Mouse (Mus musculus) limb, embryonic 12.5 days (tissue): ENCODE results near the gene Gm3239. TPM values are rescaled to one million over a fixed set of nuclear protein-coding genes. Genes with fewer than 3 reads are reported as not detected.
"Not testable (repeated sequence)": the region's sequence is repeated elsewhere in the genome, so short reads cannot be mapped to it uniquely, and the experiment has no call there.

ENCODE experiments used
- ATAC-seq: fragments of 200-750 bp; cut with Nextera tagmentation; 2 replicates; pipeline ENCODE4 v1.8.0; 2017; ENCODE audit warnings: low read depth, moderate TSS enrichment; ENCODE audit not compliant: insufficient number of reproducible peaks, insufficient read depth, low FRiP score, low TSS enrichment
- H3K27ac ChIP-seq: fragments of 300-500 bp; sonication (generic); 2 replicates; pipeline ENCODE4 v1.5.1; 2016; ENCODE audit warnings: mild to moderate bottlenecking, moderate library complexity
- H3K27me3 ChIP-seq: fragments of 300-500 bp; sonication (generic); 2 replicates; pipeline ENCODE4 v1.6.1; 2016; ENCODE audit warnings: mild to moderate bottlenecking, moderate library complexity
- H3K36me3 ChIP-seq: fragments of 300-500 bp; sonication (generic); 2 replicates; pipeline ENCODE4 v1.6.1; 2016; ENCODE audit warnings: mild to moderate bottlenecking, moderate library complexity
- H3K4me1 ChIP-seq: fragments of 300-500 bp; sonication (generic); replicated peaks from 2 replicates; pipeline ENCODE4 v1.6.1; 2016
- H3K4me2 ChIP-seq: fragments of 300-500 bp; sonication (generic); 2 replicates; pipeline ENCODE4 v1.6.1; 2016; ENCODE audit warnings: mild to moderate bottlenecking, moderate library complexity
- H3K4me3 ChIP-seq: fragments of 300-500 bp; sonication (generic); replicated peaks from 2 replicates; pipeline ENCODE4 v1.5.1; 2016; ENCODE audit warnings: mild to moderate bottlenecking
- H3K9ac ChIP-seq: fragments of 300-500 bp; sonication (generic); replicated peaks from 2 replicates; pipeline ENCODE4 v1.6.1; 2016; ENCODE audit warnings: mild to moderate bottlenecking, moderate library complexity
- H3K9me3 ChIP-seq: fragments of 300-500 bp; sonication (generic); 2 replicates; pipeline ENCODE4 v1.6.1; 2016; ENCODE audit warnings: mild to moderate bottlenecking, moderate library complexity
- WGBS: fragments of 180-500 bp; shearing (Covaris S2); methylation state at CpG from one replicate; pipeline ENCODE4 v1.1.7; 2016; 5-methylcytosine and 5-hydroxymethylcytosine counted together
- polyA plus RNA-seq: library from polyadenylated mRNA; unstranded; fragments of >200 nt; fragmentation: Nextera tagmentation; extraction: Ambion mirVana; gene quantifications from 2 replicates; pipeline ENCODE4 v1.2.1, GENCODE M21; 2016

Gm3239 gene
- polyA plus RNA-seq = not detected in 2 replicates

GRCm38 (mm10) chr14:4663892-4664291 lies at the start of gene Gm3239:
TSS of gene Gm3239 (plus strand) at chr14:4664192.
- not testable (repeated sequence) for H3K4me2 ChIP-seq, H3K4me3 ChIP-seq, H3K9me3 ChIP-seq, H3K27me3 ChIP-seq, H3K36me3 ChIP-seq, H3K4me1 ChIP-seq, H3K9ac ChIP-seq, ATAC-seq, H3K27ac ChIP-seq
- no CpG with 5 or more reads among the region's 2 CpGs for WGBS

DNA sequence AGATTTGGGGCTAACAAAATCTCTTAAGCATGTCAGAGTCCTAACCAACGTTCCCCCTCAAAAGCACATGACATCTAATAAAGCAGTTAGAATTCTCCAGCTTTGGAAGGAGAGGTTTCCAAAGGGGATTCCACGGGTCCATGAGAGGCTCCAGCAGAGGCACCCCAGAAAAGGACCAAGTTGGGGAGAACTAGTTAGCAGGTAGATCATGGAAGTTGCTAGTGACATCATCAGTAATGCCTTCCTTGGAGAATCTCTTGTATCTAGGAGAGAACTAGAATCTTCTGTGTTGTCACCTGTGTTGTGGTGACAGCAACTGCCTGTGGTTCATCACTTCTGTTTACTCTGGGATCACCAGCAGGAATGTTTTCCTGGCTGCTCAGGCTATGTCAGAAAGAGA lies 31.9 kb upstream of the Gm3239 start, which contains the start of gene Gm8159:
Gene Gm8159 (plus strand): TSS at position 301 of the 400 bp plus-strand sequence.
- ATAC-seq, H3K9me3 ChIP-seq: not testable (repeated sequence)
- no CpG with 5 or more reads among the region's 2 CpGs for WGBS

GRCm38 (mm10) chr14:4649309-4649708 lies 14.7 kb upstream of the Gm3239 start:
- Histone ChIP-seq H3K4me2 (peak overlapping the region; percentile 56), H3K4me3 (peak overlapping the region; percentile 32)
- H3K9ac ChIP-seq, H3K27ac ChIP-seq, H3K9me3 ChIP-seq, H3K36me3 ChIP-seq, ATAC-seq, H3K4me1 ChIP-seq, H3K27me3 ChIP-seq: not testable (repeated sequence)
- 3% methylated on average over 17 of the region's 18 CpGs for WGBS

More for the DNA sequence above, 31.9 kb upstream of the Gm3239 start, which contains the start of gene Gm8159:
- not testable (repeated sequence) for H3K36me3 ChIP-seq, H3K4me3 ChIP-seq, H3K4me1 ChIP-seq, H3K4me2 ChIP-seq, H3K27me3 ChIP-seq, H3K27ac ChIP-seq, H3K9ac ChIP-seq

DNA sequence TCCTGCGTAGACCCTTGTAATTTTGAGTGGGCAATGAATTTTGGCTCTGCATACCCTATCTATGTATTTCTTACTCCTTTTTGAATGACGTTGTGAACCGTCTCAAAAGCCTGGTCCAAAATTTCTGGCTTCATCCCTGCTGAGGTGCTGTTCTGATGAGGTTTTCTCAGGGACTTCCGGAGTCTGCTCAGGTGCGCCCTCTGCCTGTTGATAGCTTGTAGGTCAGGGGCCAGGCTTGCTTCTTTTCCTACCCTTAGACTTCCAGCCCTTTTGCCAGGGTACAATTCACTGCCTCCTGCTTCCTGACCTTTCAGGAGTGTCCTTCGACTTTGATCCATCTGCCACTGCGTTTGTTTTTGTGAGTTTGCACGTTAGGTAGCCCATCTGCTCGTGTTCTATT lies 13.7 kb upstream of the Gm3239 start:
- not testable (repeated sequence) for H3K36me3 ChIP-seq, H3K4me3 ChIP-seq, H3K9me3 ChIP-seq, H3K4me1 ChIP-seq, H3K4me2 ChIP-seq, H3K27me3 ChIP-seq, ATAC-seq, H3K27ac ChIP-seq, H3K9ac ChIP-seq
- WGBS = 3% methylated on average over 5 of the region's 9 CpGs

DNA sequence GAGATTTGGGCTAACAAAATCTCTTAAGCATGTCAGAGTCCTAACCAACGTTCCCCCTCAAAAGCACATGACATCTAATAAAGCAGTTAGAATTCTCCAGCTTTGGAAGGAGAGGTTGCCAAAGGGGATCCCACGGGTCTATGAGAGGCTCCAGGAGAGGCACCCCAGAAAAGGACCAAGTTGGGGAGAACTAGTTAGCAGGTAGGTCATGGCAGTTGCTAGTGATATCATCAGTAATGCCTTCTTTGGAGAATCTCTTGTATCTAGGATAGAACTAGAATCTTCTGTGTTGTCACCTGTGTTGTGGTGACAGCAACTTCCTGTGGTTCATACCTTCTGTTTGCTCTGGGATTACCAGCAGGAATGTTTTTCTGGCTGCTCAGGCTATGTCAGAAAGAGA lies 44.9 kb downstream of the Gm3239 start, which contains the start of gene Gm7876:
Gene Gm7876 (plus strand): TSS at position 301 of the 400 bp plus-strand sequence.
- H3K27me3 ChIP-seq, H3K4me1 ChIP-seq, ATAC-seq, H3K9ac ChIP-seq, H3K9me3 ChIP-seq, H3K36me3 ChIP-seq, H3K27ac ChIP-seq, H3K4me2 ChIP-seq, H3K4me3 ChIP-seq: not testable (repeated sequence)
- WGBS = 70% methylated on average over 1 of the region's 2 CpGs

Other genes starting within 250 kb of the Gm3239 start
- 0.52 TPM in 1 of 2 replicates, not detected in the other for gene Gm3164, start 248.7 kb upstream of the Gm3239 start, polyA plus RNA-seq
- not detected in 2 replicates for gene Gm3173, start 233.2 kb upstream of the Gm3239 start, polyA plus RNA-seq
- gene Gm3182, start 182.4 kb upstream of the Gm3239 start, polyA plus RNA-seq = not detected in 2 replicates
- gene Gm3047, start 108.8 kb upstream of the Gm3239 start, polyA plus RNA-seq = not detected in 2 replicates
- gene Gm8159, start 31.8 kb upstream of the Gm3239 start, polyA plus RNA-seq = not detected in 2 replicates
- gene Gm7876, start 45.0 kb downstream of the Gm3239 start, polyA plus RNA-seq = not detected in 2 replicates
- 0.15 and 0.31 TPM in 2 replicates for gene Gm3252, start 62.6 kb downstream of the Gm3239 start, polyA plus RNA-seq
- gene Gm9602, start 112.1 kb downstream of the Gm3239 start, polyA plus RNA-seq = not detected in 2 replicates
- not detected in 2 replicates for gene Gm3269, start 173.9 kb downstream of the Gm3239 start, polyA plus RNA-seq
- 0.49 TPM in 1 of 2 replicates, not detected in the other for gene Gm3264, start 191.4 kb downstream of the Gm3239 start, polyA plus RNA-seq
- gene Gm3278, start 228.2 kb downstream of the Gm3239 start, polyA plus RNA-seq = not detected in 2 replicates